Mouse (Mus musculus) embryonic fibroblast, embryonic 13.5 days (primary cell): ENCODE measurements at regions not wholly inside any gene's neighbourhood (a gene's known extent, or its start where the extent isn't known, plus 50 kb on each side); places are given as distances from the start of the nearest gene placed in this dataset.

Experiments used
- H3K27ac ChIP-seq: 2 replicates; pipeline ENCODE4 v1.5.1; 2012; ENCODE audit warnings: low read length, control low read depth, inconsistent platforms; ENCODE audit not compliant: insufficient read depth
- H3K4me1 ChIP-seq: 2 replicates; pipeline ENCODE4 v1.6.1; 2011; ENCODE audit warnings: low read length; ENCODE audit not compliant: control insufficient read depth, insufficient read depth
- H3K4me3 ChIP-seq: 2 replicates; pipeline ENCODE4 v1.5.1; 2011; ENCODE audit warnings: mild to moderate bottlenecking, control low read depth, low read length; ENCODE audit not compliant: insufficient read depth
- CTCF ChIP-seq: IDR thresholded peaks from 2 replicates; pipeline ENCODE4 v1.5.1; 2011; ENCODE audit warnings: mild to moderate bottlenecking, control low read depth, low read length, moderate library complexity, borderline replicate concordance; ENCODE audit not compliant: insufficient read depth
- POLR2A ChIP-seq: IDR thresholded peaks from 2 replicates; pipeline ENCODE4 v1.6.1; 2011; ENCODE audit warnings: low read depth, mild to moderate bottlenecking, control low read depth, low read length, moderate library complexity

- no peaks in the 10 kb centered on the region for H3K4me1 ChIP-seq
- no peak overlapping the region for H3K4me3 ChIP-seq
- no peak overlapping the region for H3K27ac ChIP-seq
- TF ChIP-seq POLR2A (no peak), CTCF (no peak)
Measured at GRCm38 (mm10) chr4:81912653-81913052, 470.0 kb upstream of the Mpdz start.

GRCm38 (mm10) chr4:81899961-81900540 is 457.4 kb upstream of the Mpdz start:
- TF ChIP-seq POLR2A (no peak), CTCF (no peak)
- Histone ChIP-seq H3K4me1 (peaks cover 3% of the 10 kb centered on the region; the same call in 1 of the 2 replicates), H3K4me3 (no peak overlapping the region), H3K27ac (no peak overlapping the region)

DNA sequence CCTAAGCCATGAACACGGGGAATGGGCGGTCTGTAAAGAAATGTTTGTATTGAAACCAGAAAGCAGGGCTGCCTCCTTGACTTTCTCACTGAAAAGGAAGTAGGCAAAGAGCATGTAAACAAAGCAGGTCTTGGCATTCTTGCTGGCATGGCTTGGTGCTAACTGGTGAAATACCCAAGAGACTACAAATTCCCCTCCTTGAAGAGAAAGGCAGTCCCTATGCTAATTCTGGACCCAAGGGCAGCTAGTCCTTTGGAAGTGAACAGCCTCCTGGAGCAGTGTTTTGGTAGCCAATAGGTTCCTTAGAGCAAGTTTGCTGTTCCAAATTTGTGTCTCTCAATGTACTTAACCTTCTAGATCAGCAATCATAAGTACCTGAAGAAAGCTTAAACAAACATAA is 456.0 kb upstream of the Mpdz start:
- Histone ChIP-seq H3K27ac (no peak overlapping the region), H3K4me3 (no peak overlapping the region), H3K4me1 (peaks cover 3% of the 10 kb centered on the region; the same call in 1 of the 2 replicates)
- TF ChIP-seq CTCF (no peak), POLR2A (no peak)

- Histone ChIP-seq H3K4me1 (peaks cover 3% of the 10 kb centered on the region; the same call in 1 of the 2 replicates), H3K4me3 (no peak overlapping the region), H3K27ac (no peak overlapping the region)
- TF ChIP-seq CTCF (no peak), POLR2A (no peak)
Measured at GRCm38 (mm10) chr4:81897451-81897850, 454.8 kb upstream of the Mpdz start.

DNA sequence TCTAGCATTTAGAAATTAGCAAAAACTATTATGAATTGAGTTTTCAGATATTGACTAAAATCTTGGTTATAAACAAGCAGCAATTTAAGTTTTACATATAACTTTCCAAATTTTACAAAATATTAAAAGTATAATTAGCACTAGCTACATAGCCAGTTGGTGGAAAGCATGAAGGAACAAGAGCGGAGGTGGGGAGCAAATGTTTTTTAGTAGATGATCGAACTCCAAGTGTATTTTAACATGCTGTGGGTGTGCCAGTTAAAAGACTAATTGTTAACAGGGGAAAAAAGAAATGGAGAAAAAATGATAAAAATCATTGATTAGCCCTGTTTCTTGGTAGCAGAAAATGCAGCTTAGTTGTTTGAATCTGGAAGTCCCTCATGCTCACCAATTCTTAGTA is 426.3 kb upstream of the Mpdz start:
- TF ChIP-seq CTCF, result no peak
- no peak overlapping the region for H3K27ac ChIP-seq
- H3K4me1 ChIP-seq, result no peaks in the 10 kb centered on the region
- H3K4me3 ChIP-seq, result no peak overlapping the region

- Histone ChIP-seq H3K27ac (no peak overlapping the region; the same call in 1 of the 2 replicates), H3K4me1 (peaks cover 2% of the 10 kb centered on the region; the same call in 1 of the 2 replicates), H3K4me3 (no peak overlapping the region)
- TF ChIP-seq POLR2A (no peak), CTCF (no peak)
Measured at GRCm38 (mm10) chr4:81841642-81842494, 399.3 kb upstream of the Mpdz start.

GRCm38 (mm10) chr4:81829972-81830371 is 387.4 kb upstream of the Mpdz start:
- no peaks in the 10 kb centered on the region for H3K4me1 ChIP-seq
- TF ChIP-seq POLR2A (no peak), CTCF (no peak)
- H3K4me3 ChIP-seq, result no peak overlapping the region
- no peak overlapping the region for H3K27ac ChIP-seq

GRCm38 (mm10) chr4:81827453-81827852 is 384.8 kb upstream of the Mpdz start:
- TF ChIP-seq POLR2A (no peak), CTCF (no peak)
- no peak overlapping the region for H3K27ac ChIP-seq
- peaks cover 3% of the 10 kb centered on the region; the same call in 1 of the 2 replicates for H3K4me1 ChIP-seq
- no peak overlapping the region for H3K4me3 ChIP-seq

- H3K4me1 ChIP-seq, result peaks cover 3% of the 10 kb centered on the region; the same call in 1 of the 2 replicates
- no peak overlapping the region for H3K27ac ChIP-seq
- no peak overlapping the region for H3K4me3 ChIP-seq
- TF ChIP-seq CTCF, result no peak
- TF ChIP-seq POLR2A, result no peak
Measured at GRCm38 (mm10) chr4:81825966-81826365, 383.4 kb upstream of the Mpdz start.

DNA sequence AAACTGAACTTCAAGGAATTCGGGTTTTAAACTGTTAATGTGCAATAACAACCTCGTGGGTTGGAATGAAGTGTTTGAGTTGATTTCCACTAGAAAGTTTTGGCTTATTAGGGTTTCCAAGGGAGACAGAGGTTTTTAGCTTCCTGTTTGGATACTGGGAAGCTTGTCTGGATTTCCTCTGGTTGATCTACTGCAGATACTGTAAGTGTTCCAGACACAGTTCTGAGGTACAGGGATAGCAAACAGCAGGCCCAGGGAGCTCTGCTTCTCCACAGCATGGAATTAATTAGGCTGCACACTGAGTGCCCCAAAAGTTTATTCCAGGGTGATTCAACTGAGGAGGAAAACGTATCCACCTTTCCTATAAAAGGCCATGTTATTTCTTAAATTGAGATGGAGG is 381.0 kb upstream of the Mpdz start:
- Histone ChIP-seq H3K27ac (no peak overlapping the region; the same call in 1 of the 2 replicates), H3K4me1 (peaks cover 3% of the 10 kb centered on the region; the same call in 1 of the 2 replicates), H3K4me3 (no peak overlapping the region)
- TF ChIP-seq POLR2A, result no peak
- no peak for TF ChIP-seq CTCF
